Mouse (Mus musculus): Measurements from ENCODE around the gene Cxcl10. TPM values are rescaled to one million over a fixed set of nuclear protein-coding genes. Genes with fewer than 3 reads are reported as not detected.

The Cxcl10 gene
- polyA plus RNA-seq, 1 experiment from 2014 or later = 0.94 TPM

- peak; percentile 91 for ATAC-seq (ENCODE audit: low FRiP score, low read depth)
- H3K9me3 ChIP-seq = no peaks in the 10 kb centered on the region
- no peak overlapping the region; the same call in 1 of the 2 replicates for H3K27ac ChIP-seq
- no peaks in the 10 kb centered on the region for H3K27me3 ChIP-seq
- no peak overlapping the region for H3K4me2 ChIP-seq (replicated peaks)
- H3K9ac ChIP-seq = no peak overlapping the region
- H3K4me3 ChIP-seq = no peak overlapping the region
- WGBS = 52% methylated on average over 9 of the region's 9 CpGs
- H3K4me1 ChIP-seq = peaks cover 4% of the 10 kb centered on the region
- no peaks in the 10 kb centered on the region for H3K36me3 ChIP-seq
These were observed 16.3 kb downstream of the Cxcl10 start for GRCm38 (mm10) chr5:92332359-92332840.

- ATAC-seq (ENCODE audit: low FRiP score, low read depth) = no peak
- H3K27ac ChIP-seq = peak within 1 kb of the TSS; percentile 49; the same call in 1 of the 2 replicates
These were observed 16.9 kb downstream of the Cxcl10 start, which contains the start of gene Art3 for GRCm38 (mm10) chr5:92331635-92332338. Gene Art3 (plus strand): TSS chr5:92331827.

GRCm38 (mm10) chr5:92331122-92331521 lies 17.6 kb downstream of the Cxcl10 start:
- H3K9me3 ChIP-seq = no peaks in the 10 kb centered on the region
- ATAC-seq (ENCODE audit: low FRiP score, low read depth) = no peak

More at GRCm38 (mm10) chr5:92331635-92332338, 16.9 kb downstream of the Cxcl10 start, which contains the start of gene Art3:
- no peaks in the 10 kb centered on the region for H3K27me3 ChIP-seq
- no peak within 1 kb of the TSS for H3K9ac ChIP-seq
- H3K4me2 ChIP-seq (replicated peaks) = no peak within 1 kb of the TSS
- H3K4me3 ChIP-seq = no peak within 1 kb of the TSS
- no peaks in the 10 kb centered on the region for H3K9me3 ChIP-seq
- H3K4me1 ChIP-seq = peaks cover 4% of the 10 kb centered on the region
- 89% methylated on average over 17 of the region's 17 CpGs for WGBS
- no peaks in the 10 kb centered on the region for H3K36me3 ChIP-seq

GRCm38 (mm10) chr5:92327929-92328328 lies 20.8 kb downstream of the Cxcl10 start, which contains the start of gene Cxcl9:
Gene Cxcl9 (minus strand): TSS chr5:92328079.
- WGBS = 67% methylated on average over 7 of the region's 7 CpGs
- no peaks in the 10 kb centered on the region for H3K36me3 ChIP-seq
- no peak within 1 kb of the TSS for H3K4me3 ChIP-seq
- peaks cover 4% of the 10 kb centered on the region for H3K4me1 ChIP-seq
- H3K4me2 ChIP-seq (replicated peaks) = no peak within 1 kb of the TSS
- H3K9me3 ChIP-seq = no peaks in the 10 kb centered on the region
- no peak for ATAC-seq (ENCODE audit: low FRiP score, low read depth)
- no peak within 1 kb of the TSS for H3K27ac ChIP-seq
- no peaks in the 10 kb centered on the region for H3K27me3 ChIP-seq
- no peak within 1 kb of the TSS for H3K9ac ChIP-seq

More at GRCm38 (mm10) chr5:92331122-92331521, 17.6 kb downstream of the Cxcl10 start:
- no peak overlapping the region for H3K4me3 ChIP-seq
- H3K4me1 ChIP-seq = peaks cover 4% of the 10 kb centered on the region
- H3K27me3 ChIP-seq = no peaks in the 10 kb centered on the region
- 85% methylated on average over 12 of the region's 12 CpGs for WGBS
- no peaks in the 10 kb centered on the region for H3K36me3 ChIP-seq
- no peak overlapping the region for H3K27ac ChIP-seq
- no peak overlapping the region for H3K4me2 ChIP-seq (replicated peaks)
- H3K9ac ChIP-seq = no peak overlapping the region

GRCm38 (mm10) chr5:92327367-92327766 lies 21.3 kb downstream of the Cxcl10 start:
- WGBS = 83% methylated on average over 6 of the region's 6 CpGs
- no peak overlapping the region for H3K9ac ChIP-seq

GRCm38 (mm10) chr5:92323264-92323663 lies 25.4 kb downstream of the Cxcl10 start:
- 67% methylated on average over 5 of the region's 5 CpGs for WGBS
- peak; percentile 59; the same call in 1 of the 2 replicates for ATAC-seq (ENCODE audit: low FRiP score, low read depth)
- no peak overlapping the region for H3K4me2 ChIP-seq (replicated peaks)

More at GRCm38 (mm10) chr5:92327367-92327766, 21.3 kb downstream of the Cxcl10 start:
- H3K4me1 ChIP-seq = peaks cover 4% of the 10 kb centered on the region
- H3K4me2 ChIP-seq (replicated peaks) = no peak overlapping the region
- ATAC-seq (ENCODE audit: low FRiP score, low read depth) = no peak
- no peaks in the 10 kb centered on the region for H3K36me3 ChIP-seq
- H3K9me3 ChIP-seq = no peaks in the 10 kb centered on the region
- H3K27me3 ChIP-seq = no peaks in the 10 kb centered on the region
- H3K4me3 ChIP-seq = no peak overlapping the region
- no peak overlapping the region for H3K27ac ChIP-seq

GRCm38 (mm10) chr5:92322612-92323011 lies 26.1 kb downstream of the Cxcl10 start:
- Histone ChIP-seq H3K4me1 (0 out of 2 replicates have a peak, but pooled peaks cover 5% of the 10 kb centered on the region), H3K9ac (no peak overlapping the region), H3K4me2 (replicated peaks) (no peak overlapping the region), H3K27ac (no peak overlapping the region), H3K9me3 (no peaks in the 10 kb centered on the region), H3K36me3 (no peaks in the 10 kb centered on the region), H3K4me3 (no peak overlapping the region), H3K27me3 (no peaks in the 10 kb centered on the region)
- WGBS = 76% methylated on average over 4 of the region's 4 CpGs
- ATAC-seq (ENCODE audit: low FRiP score, low read depth) = no peak

More at GRCm38 (mm10) chr5:92323264-92323663, 25.4 kb downstream of the Cxcl10 start:
- H3K9ac ChIP-seq = no peak overlapping the region
- H3K27me3 ChIP-seq = no peaks in the 10 kb centered on the region
- H3K4me3 ChIP-seq = no peak overlapping the region
- H3K4me1 ChIP-seq = 0 out of 2 replicates have a peak, but pooled peaks cover 5% of the 10 kb centered on the region
- H3K27ac ChIP-seq = no peak overlapping the region
- H3K9me3 ChIP-seq = no peaks in the 10 kb centered on the region
- H3K36me3 ChIP-seq = no peaks in the 10 kb centered on the region

- no peaks in the 10 kb centered on the region for H3K36me3 ChIP-seq
- no peaks in the 10 kb centered on the region for H3K27me3 ChIP-seq
- no peak overlapping the region for H3K27ac ChIP-seq
- no peak overlapping the region for H3K9ac ChIP-seq
- no peak overlapping the region for H3K4me2 ChIP-seq (replicated peaks)
- H3K4me1 ChIP-seq = 0 out of 2 replicates have a peak, but pooled peaks cover 5% of the 10 kb centered on the region
- WGBS = 45% methylated on average over 8 of the region's 8 CpGs
- H3K9me3 ChIP-seq = no peaks in the 10 kb centered on the region
- no peak overlapping the region for H3K4me3 ChIP-seq
- no peak for ATAC-seq (ENCODE audit: low FRiP score, low read depth)
These were observed 26.9 kb downstream of the Cxcl10 start for GRCm38 (mm10) chr5:92321631-92322400.

GRCm38 (mm10) chr5:92318596-92318995 lies 30.1 kb downstream of the Cxcl10 start:
- Histone ChIP-seq H3K9me3 (no peaks in the 10 kb centered on the region), H3K4me2 (replicated peaks) (no peak overlapping the region), H3K36me3 (no peaks in the 10 kb centered on the region), H3K9ac (no peak overlapping the region), H3K27me3 (no peaks in the 10 kb centered on the region), H3K4me3 (no peak overlapping the region), H3K27ac (no peak overlapping the region), H3K4me1 (0 out of 2 replicates have a peak, but pooled peaks cover 5% of the 10 kb centered on the region)
- no peak for ATAC-seq (ENCODE audit: low FRiP score, low read depth)
- 92% methylated on average over 14 of the region's 14 CpGs for WGBS

- H3K4me2 ChIP-seq (replicated peaks) = no peak overlapping the region
- H3K27ac ChIP-seq = no peak overlapping the region
- no peaks in the 10 kb centered on the region for H3K9me3 ChIP-seq
- 76% methylated on average over 7 of the region's 7 CpGs for WGBS
- H3K27me3 ChIP-seq = no peaks in the 10 kb centered on the region
- no peak for ATAC-seq (ENCODE audit: low FRiP score, low read depth)
- no peaks in the 10 kb centered on the region for H3K36me3 ChIP-seq
- H3K4me1 ChIP-seq = 0 out of 2 replicates have a peak, but pooled peaks cover 5% of the 10 kb centered on the region
- no peak overlapping the region for H3K4me3 ChIP-seq
- H3K9ac ChIP-seq = no peak overlapping the region
These were observed 30.6 kb downstream of the Cxcl10 start for GRCm38 (mm10) chr5:92318119-92318518.

GRCm38 (mm10) chr5:92313776-92314175 lies 34.9 kb downstream of the Cxcl10 start:
- H3K4me3 ChIP-seq = no peak overlapping the region
- no peaks in the 10 kb centered on the region for H3K27me3 ChIP-seq
- H3K9me3 ChIP-seq = no peaks in the 10 kb centered on the region
- peaks cover 10% of the 10 kb centered on the region for H3K4me1 ChIP-seq
- no peak overlapping the region for H3K27ac ChIP-seq
- H3K9ac ChIP-seq = no peak overlapping the region
- no peak for ATAC-seq (ENCODE audit: low FRiP score, low read depth)
- H3K4me2 ChIP-seq (replicated peaks) = no peak overlapping the region
- 79% methylated on average over 7 of the region's 7 CpGs for WGBS
- H3K36me3 ChIP-seq = no peaks in the 10 kb centered on the region
